In the genomic region with DNA sequence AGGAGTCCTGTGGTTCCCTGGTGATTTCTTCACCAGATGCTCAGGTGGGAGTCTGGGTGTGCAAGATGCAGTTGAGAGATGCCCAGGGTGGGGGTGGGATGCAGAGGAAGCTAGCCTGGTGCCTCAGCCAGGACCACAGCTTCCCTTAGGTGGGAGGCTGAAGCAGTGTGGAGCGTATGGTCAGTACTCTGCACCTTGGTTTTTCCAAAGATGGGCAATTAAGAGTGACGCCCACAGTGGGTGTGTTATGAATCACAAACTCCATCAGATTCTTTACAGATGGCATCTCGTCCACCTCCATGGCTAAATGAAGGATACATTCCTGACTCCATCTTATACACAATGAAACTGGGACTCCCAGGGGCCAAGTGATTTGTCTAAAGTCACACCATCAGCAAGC, we compare ENCODE assay signal across 25 mouse cellular contexts. TPM values are rescaled to one million over a fixed set of nuclear protein-coding genes. Genes with fewer than 3 reads are reported as not detected.
"Had no signal": no experiment of that assay in that cellular context is flagged by ENCODE, and none has a peak within 500 bp of the region (broad histone marks: within the 10 kb centered on the region; RNA-seq: fewer than 3 reads in every experiment).

No protein-coding gene starts in this region.

- H3K27ac ChIP-seq: heart, adult 2 months; heart, embryonic 13.5 days; heart, embryonic 15.5 days; hindbrain, embryonic 13.5 days; hindbrain, embryonic 15.5 days; hindbrain, postnatal 0 days; layer of hippocampus, adult 2 months; limb, embryonic 10.5 days; limb, embryonic 12.5 days; liver, embryonic 13.5 days had no signal

- DNase-seq: gastrocnemius, postnatal 14 days; gastrocnemius, postnatal 36 days; heart, adult 11 months; heart, adult 2 months; heart, postnatal 14 days; heart, postnatal 36 days; kidney, adult 18-20 months; kidney, adult 8-10 months; kidney, postnatal 10 days; kidney, postnatal 25 days; kidney, postnatal 4 days; liver; liver, embryonic 13.5 days had no signal

- ATAC-seq: hindbrain, postnatal 0 days; intestine, embryonic 16.5 days had no signal

- H3K4me3 ChIP-seq: heart, adult 2 months; heart, embryonic 13.5 days; heart, embryonic 15.5 days; hindbrain, embryonic 13.5 days; hindbrain, embryonic 15.5 days; layer of hippocampus, adult 2 months; limb, embryonic 10.5 days; limb, embryonic 12.5 days; liver, embryonic 13.5 days had no signal

RNA-seq across cellular contexts. Expression of gene Prima1, which starts 30.2 kb away (rescaled TPM):
- total RNA-seq: hematopoietic stem cell, adult 5-6 weeks had no signal

RNA-seq across cellular contexts. Expression of gene Fam181a, which starts 38.6 kb away (rescaled TPM):
- total RNA-seq: gastrocnemius, adult 18-20 months; gastrocnemius, adult 8-10 months; gastrocnemius, postnatal 14 days; gastrocnemius, postnatal 36 days; heart, adult 2 months; heart, postnatal 14 days; heart, postnatal 36 days; hematopoietic stem cell, adult 5-6 weeks had no signal
